Mouse (Mus musculus): ENCODE measurements at regions not wholly inside any gene's neighbourhood (a gene's known extent, or its start where the extent isn't known, plus 50 kb on each side); places are given as distances from the start of the nearest gene placed in this dataset.

DNA sequence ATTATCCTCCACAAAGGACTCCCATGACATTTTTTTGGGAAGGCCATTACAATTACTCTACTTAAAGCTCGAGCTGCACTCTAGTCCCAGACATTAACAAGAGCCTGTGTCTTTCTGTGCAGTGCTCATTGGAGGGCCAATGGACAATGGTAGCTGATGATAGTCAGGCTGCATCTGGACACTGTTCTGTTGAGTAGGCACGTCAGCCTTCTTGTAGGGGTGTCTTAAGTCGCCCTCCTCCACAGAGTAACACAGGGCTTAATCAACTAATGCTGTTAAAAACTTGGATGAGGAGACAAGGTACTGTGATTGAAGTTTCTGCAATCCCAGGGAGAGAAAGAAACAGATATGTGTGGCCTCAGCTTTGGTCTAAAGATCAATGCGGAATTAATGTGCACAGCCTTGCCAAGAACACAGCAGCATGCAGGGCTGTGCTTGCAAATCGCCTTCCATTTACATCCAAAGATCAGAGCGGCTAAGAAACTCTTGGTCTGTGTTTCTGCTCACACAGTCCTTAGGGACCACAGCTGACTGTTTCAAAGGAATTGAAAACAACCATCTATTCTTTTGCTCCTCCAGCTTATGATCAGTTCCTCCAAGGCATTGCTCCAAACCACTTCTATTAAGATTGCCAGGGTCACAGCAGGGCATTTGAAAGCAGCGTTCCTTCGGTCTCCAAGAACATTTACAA is 229.5 kb upstream of the Dusp10 start:
- 34% methylated on average over 8 of the region's 8 CpGs for WGBS
- Histone ChIP-seq H3K27ac (replicated peaks; ENCODE audit: low read depth, low read length) (peak overlapping the region; percentile 11; the same call in 1 of the 2 replicates), H3K27me3 (replicated peaks; ENCODE audit: control insufficient read depth, insufficient read depth, low read length) (no peaks in the 10 kb centered on the region), H3K4me2 (ENCODE audit: low read depth, low read length) (no peak overlapping the region), H3K4me3 (ENCODE audit: low read depth, low read length) (no peak overlapping the region), H3K9me3 (ENCODE audit: control insufficient read depth, low read length) (no peaks in the 10 kb centered on the region), H3K36me3 (ENCODE audit: control insufficient read depth, insufficient read depth, low read length) (no peaks in the 10 kb centered on the region), H3K9ac (ENCODE audit: low read depth, low read length) (no peak overlapping the region), H3K4me1 (ENCODE audit: control insufficient read depth, insufficient read depth, low read length) (peaks cover 12% of the 10 kb centered on the region)
- peak; percentile 87 for DNase-seq (ENCODE audit: low spot score)
- peak; percentile 72; the same call in 1 of the 2 replicates for ATAC-seq (ENCODE audit: low read depth)

DNA sequence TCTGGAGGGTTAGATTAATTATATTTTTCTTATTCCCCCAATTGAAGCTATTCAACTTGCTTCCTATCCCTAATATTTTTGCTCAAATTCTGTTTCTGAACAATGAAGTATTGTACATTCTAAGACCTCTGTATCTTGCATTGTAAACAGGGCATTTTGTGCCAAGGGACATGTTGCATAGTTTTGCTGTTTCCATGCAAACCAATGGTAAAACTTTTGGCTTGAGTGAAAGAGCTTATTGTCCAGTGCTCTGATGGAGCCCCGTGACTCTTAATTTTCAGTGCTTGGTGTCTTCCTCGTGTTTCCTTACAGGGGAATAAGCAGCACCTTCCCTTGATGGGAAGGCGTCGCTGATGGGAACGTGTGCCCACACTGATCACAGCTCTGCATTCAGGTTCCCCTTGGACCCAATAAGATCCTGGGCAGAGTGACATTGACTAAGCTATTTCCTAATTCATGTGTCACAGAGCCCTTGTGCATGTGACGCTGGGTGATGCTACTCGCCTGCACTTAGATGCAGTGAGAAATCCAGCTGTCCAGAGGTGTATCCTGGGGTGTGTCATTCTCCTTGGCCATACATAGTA is 220.8 kb upstream of the Dusp10 start:
- Histone ChIP-seq H3K9me3 (ENCODE audit: control insufficient read depth, low read length) (peaks cover 7% of the 10 kb centered on the region), H3K4me2 (ENCODE audit: low read depth, low read length) (no peak overlapping the region), H3K27me3 (replicated peaks; ENCODE audit: control insufficient read depth, insufficient read depth, low read length) (no peaks in the 10 kb centered on the region), H3K4me3 (ENCODE audit: low read depth, low read length) (no peak overlapping the region), H3K9ac (ENCODE audit: low read depth, low read length) (no peak overlapping the region), H3K4me1 (ENCODE audit: control insufficient read depth, insufficient read depth, low read length) (0 out of 2 replicates have a peak, but pooled peaks cover 7% of the 10 kb centered on the region), H3K27ac (replicated peaks; ENCODE audit: low read depth, low read length) (no peak overlapping the region), H3K36me3 (ENCODE audit: control insufficient read depth, insufficient read depth, low read length) (no peaks in the 10 kb centered on the region)
- DNase-seq (ENCODE audit: low spot score): no peak
- WGBS: 75% methylated on average over 7 of the region's 7 CpGs
- no peak for ATAC-seq (ENCODE audit: low read depth)

DNA sequence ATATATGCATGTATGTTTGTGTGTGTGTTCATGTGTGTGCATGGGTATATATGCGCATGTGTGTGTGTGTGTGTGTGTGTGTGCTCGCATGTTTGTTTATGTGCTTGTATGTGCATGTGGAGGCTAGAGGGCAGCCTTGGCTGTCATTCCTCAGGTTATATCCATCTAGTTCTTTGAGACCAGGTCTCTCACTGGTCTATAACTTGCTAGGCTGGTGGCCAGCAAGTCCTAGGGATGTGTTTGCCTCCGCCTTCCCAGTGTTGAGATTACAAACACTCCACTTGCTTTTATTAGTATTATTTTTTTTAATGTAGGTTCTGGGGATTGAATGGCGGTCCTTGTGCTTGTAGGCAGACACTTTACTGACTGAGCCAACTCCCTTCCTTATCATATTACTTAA is 219.8 kb upstream of the Dusp10 start:
- DNase-seq (ENCODE audit: low spot score) (no peak), ATAC-seq (ENCODE audit: low read depth) (no peak)
- H3K4me2 ChIP-seq (ENCODE audit: low read depth, low read length): no peak overlapping the region
- H3K4me3 ChIP-seq (ENCODE audit: low read depth, low read length): no peak overlapping the region
- peaks cover 7% of the 10 kb centered on the region for H3K9me3 ChIP-seq (ENCODE audit: control insufficient read depth, low read length)
- H3K27ac ChIP-seq (replicated peaks; ENCODE audit: low read depth, low read length): no peak overlapping the region
- 0 out of 2 replicates have a peak, but pooled peaks cover 7% of the 10 kb centered on the region for H3K4me1 ChIP-seq (ENCODE audit: control insufficient read depth, insufficient read depth, low read length)
- 87% methylated on average over 4 of the region's 4 CpGs for WGBS
- no peak overlapping the region for H3K9ac ChIP-seq (ENCODE audit: low read depth, low read length)
- no peaks in the 10 kb centered on the region for H3K36me3 ChIP-seq (ENCODE audit: control insufficient read depth, insufficient read depth, low read length)
- no peaks in the 10 kb centered on the region for H3K27me3 ChIP-seq (replicated peaks; ENCODE audit: control insufficient read depth, insufficient read depth, low read length)

DNA sequence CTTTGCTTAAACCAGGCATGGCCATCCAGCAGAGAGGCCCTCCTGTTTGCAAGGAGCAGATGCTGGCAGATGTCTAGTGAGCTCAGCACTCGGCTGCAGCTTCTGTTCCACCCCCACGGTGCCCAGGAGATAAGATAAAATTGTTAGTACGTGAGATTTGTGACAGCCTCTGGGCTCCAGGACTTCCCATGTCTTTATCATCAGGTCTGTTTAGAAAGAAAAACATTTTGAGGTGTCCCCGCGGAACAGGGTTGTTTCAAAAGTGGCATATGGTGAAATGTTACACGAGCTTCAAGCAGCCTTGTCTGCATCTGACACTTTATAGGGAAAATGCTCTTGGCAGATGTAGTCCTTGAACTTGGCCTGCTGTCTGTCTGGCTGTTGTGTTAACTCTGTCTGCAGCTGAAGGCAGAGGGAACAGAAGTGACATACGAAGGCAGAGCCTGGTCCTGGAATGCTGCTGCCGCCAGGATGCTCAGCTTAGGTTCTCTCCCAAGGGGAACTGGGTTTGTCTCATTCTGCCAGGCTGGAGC is 219.1 kb upstream of the Dusp10 start:
- 0 out of 2 replicates have a peak, but pooled peaks have one; percentile 37 for ATAC-seq (ENCODE audit: low read depth)
- no peaks in the 10 kb centered on the region for H3K27me3 ChIP-seq (replicated peaks; ENCODE audit: control insufficient read depth, insufficient read depth, low read length)

DNA sequence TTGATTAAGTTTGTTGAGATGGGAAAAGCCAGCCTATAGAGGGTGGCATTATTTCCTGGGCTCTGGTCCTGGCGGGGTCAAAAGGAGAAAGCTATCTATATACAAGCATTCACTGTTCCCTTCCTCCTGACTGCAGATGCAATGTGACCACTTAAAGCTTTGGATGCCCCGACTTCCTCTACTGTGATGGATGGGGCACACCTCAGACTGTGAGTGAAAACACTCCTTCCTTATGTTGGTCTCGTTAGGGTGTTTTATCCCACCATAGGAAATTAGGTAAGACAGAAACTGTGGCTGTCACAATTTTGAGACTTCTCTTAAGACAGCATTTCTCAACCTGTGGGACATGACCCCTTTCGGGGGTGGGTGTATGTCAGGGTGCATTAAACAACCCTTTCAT is 210.8 kb upstream of the Dusp10 start:
- ATAC-seq (ENCODE audit: low read depth) (no peak), DNase-seq (ENCODE audit: low spot score) (no peak)
- Histone ChIP-seq H3K27ac (replicated peaks; ENCODE audit: low read depth, low read length) (no peak overlapping the region), H3K4me1 (ENCODE audit: control insufficient read depth, insufficient read depth, low read length) (no peaks in the 10 kb centered on the region), H3K9me3 (ENCODE audit: control insufficient read depth, low read length) (no peaks in the 10 kb centered on the region), H3K36me3 (ENCODE audit: control insufficient read depth, insufficient read depth, low read length) (no peaks in the 10 kb centered on the region), H3K27me3 (replicated peaks; ENCODE audit: control insufficient read depth, insufficient read depth, low read length) (no peaks in the 10 kb centered on the region), H3K4me3 (ENCODE audit: low read depth, low read length) (no peak overlapping the region), H3K4me2 (ENCODE audit: low read depth, low read length) (no peak overlapping the region), H3K9ac (ENCODE audit: low read depth, low read length) (no peak overlapping the region)
- 81% methylated on average over 4 of the region's 4 CpGs for WGBS

More for the DNA sequence above, 219.1 kb upstream of the Dusp10 start:
- no peak overlapping the region for H3K4me3 ChIP-seq (ENCODE audit: low read depth, low read length)
- H3K4me1 ChIP-seq (ENCODE audit: control insufficient read depth, insufficient read depth, low read length): 0 out of 2 replicates have a peak, but pooled peaks cover 7% of the 10 kb centered on the region
- no peak overlapping the region for H3K9ac ChIP-seq (ENCODE audit: low read depth, low read length)
- peak; percentile 47 for DNase-seq (ENCODE audit: low spot score)
- H3K27ac ChIP-seq (replicated peaks; ENCODE audit: low read depth, low read length): no peak overlapping the region
- H3K36me3 ChIP-seq (ENCODE audit: control insufficient read depth, insufficient read depth, low read length): no peaks in the 10 kb centered on the region
- peaks cover 7% of the 10 kb centered on the region for H3K9me3 ChIP-seq (ENCODE audit: control insufficient read depth, low read length)
- H3K4me2 ChIP-seq (ENCODE audit: low read depth, low read length): no peak overlapping the region
- WGBS: 32% methylated on average over 8 of the region's 8 CpGs

DNA sequence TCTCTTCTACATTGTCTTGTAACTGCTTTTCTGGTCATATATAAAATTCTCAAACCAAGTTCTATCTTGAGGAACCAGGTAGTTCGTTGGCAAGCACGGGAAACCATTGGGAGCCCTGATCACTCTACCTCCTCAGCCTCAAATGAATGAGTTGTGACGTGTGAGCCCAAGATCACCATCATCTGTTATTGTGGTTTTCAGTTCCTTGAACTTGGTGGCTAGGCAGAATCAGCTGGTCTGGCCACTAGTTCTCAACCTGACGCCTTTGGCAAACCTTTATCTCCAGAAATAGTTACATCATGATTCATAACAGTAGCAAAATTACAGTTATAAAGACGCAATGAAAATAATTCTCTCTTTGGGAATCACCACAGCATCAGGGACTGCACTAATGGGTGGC is 209.7 kb upstream of the Dusp10 start:
- H3K36me3 ChIP-seq (ENCODE audit: control insufficient read depth, insufficient read depth, low read length): no peaks in the 10 kb centered on the region
- WGBS: 89% methylated on average over 5 of the region's 5 CpGs
- no peak for DNase-seq (ENCODE audit: low spot score)

DNA sequence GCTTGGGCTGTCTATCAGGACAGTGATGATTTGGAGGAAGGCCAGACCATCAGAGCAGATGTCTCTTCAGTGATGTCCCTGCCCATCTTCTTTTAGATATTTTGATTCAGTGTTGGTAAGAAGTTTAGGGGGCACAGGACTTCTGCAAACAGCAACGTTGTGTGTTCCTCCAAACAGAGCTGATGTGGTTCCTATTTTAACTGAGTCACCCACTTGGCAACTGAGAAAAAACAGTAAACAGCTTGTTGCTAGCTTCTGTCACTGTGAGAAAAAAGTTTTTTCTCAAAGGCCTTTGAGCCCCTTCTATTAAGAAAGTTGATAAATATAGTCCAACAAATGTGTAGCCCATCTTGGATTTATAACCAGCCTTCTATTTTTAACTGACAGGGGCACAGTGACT is 209.3 kb upstream of the Dusp10 start:
- no peak overlapping the region for H3K9ac ChIP-seq (ENCODE audit: low read depth, low read length)
- WGBS: 89% methylated on average over 1 of the region's 1 CpGs
- H3K36me3 ChIP-seq (ENCODE audit: control insufficient read depth, insufficient read depth, low read length): no peaks in the 10 kb centered on the region
- no peaks in the 10 kb centered on the region for H3K27me3 ChIP-seq (replicated peaks; ENCODE audit: control insufficient read depth, insufficient read depth, low read length)
- H3K9me3 ChIP-seq (ENCODE audit: control insufficient read depth, low read length): no peaks in the 10 kb centered on the region
- ATAC-seq (ENCODE audit: low read depth) (no peak), DNase-seq (ENCODE audit: low spot score) (no peak)
- H3K4me2 ChIP-seq (ENCODE audit: low read depth, low read length): no peak overlapping the region
- H3K4me3 ChIP-seq (ENCODE audit: low read depth, low read length): no peak overlapping the region
- 0 out of 2 replicates have a peak, but pooled peaks cover 7% of the 10 kb centered on the region for H3K4me1 ChIP-seq (ENCODE audit: control insufficient read depth, insufficient read depth, low read length)
- no peak overlapping the region for H3K27ac ChIP-seq (replicated peaks; ENCODE audit: low read depth, low read length)

More for the DNA sequence above, 209.7 kb upstream of the Dusp10 start:
- H3K9me3 ChIP-seq (ENCODE audit: control insufficient read depth, low read length): no peaks in the 10 kb centered on the region
- ATAC-seq (ENCODE audit: low read depth): no peak
- H3K27me3 ChIP-seq (replicated peaks; ENCODE audit: control insufficient read depth, insufficient read depth, low read length): no peaks in the 10 kb centered on the region
- H3K4me2 ChIP-seq (ENCODE audit: low read depth, low read length): no peak overlapping the region
- no peak overlapping the region for H3K9ac ChIP-seq (ENCODE audit: low read depth, low read length)
- 0 out of 2 replicates have a peak, but pooled peaks cover 7% of the 10 kb centered on the region for H3K4me1 ChIP-seq (ENCODE audit: control insufficient read depth, insufficient read depth, low read length)
- H3K4me3 ChIP-seq (ENCODE audit: low read depth, low read length): no peak overlapping the region
- no peak overlapping the region for H3K27ac ChIP-seq (replicated peaks; ENCODE audit: low read depth, low read length)

DNA sequence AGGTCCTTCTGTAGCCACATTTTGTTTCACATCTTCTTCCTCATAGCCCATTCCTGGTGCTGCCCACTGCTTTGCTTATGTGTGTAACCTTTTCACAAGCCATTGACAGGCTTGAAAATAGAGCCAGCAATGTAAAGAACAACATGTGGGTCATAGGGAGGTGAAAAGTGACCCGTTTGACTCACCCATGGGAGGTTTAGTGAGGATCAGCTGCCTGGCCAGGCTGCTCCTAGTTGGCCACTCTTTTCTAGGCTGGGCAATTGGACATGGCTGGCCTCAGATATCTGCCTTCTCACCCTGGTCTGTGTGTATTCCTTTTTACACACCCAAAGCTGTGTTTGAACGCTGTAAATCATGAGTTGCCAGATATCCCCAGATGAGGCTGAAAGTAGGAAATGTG is 208.8 kb upstream of the Dusp10 start:
- no peak overlapping the region for H3K4me2 ChIP-seq (ENCODE audit: low read depth, low read length)
- 81% methylated on average over 2 of the region's 2 CpGs for WGBS
- no peak overlapping the region for H3K4me3 ChIP-seq (ENCODE audit: low read depth, low read length)
- no peak overlapping the region for H3K9ac ChIP-seq (ENCODE audit: low read depth, low read length)
- no peaks in the 10 kb centered on the region for H3K36me3 ChIP-seq (ENCODE audit: control insufficient read depth, insufficient read depth, low read length)
- ATAC-seq (ENCODE audit: low read depth) (no peak), DNase-seq (ENCODE audit: low spot score) (no peak)
- 0 out of 2 replicates have a peak, but pooled peaks cover 7% of the 10 kb centered on the region for H3K4me1 ChIP-seq (ENCODE audit: control insufficient read depth, insufficient read depth, low read length)
- no peaks in the 10 kb centered on the region for H3K27me3 ChIP-seq (replicated peaks; ENCODE audit: control insufficient read depth, insufficient read depth, low read length)
- H3K9me3 ChIP-seq (ENCODE audit: control insufficient read depth, low read length): no peaks in the 10 kb centered on the region
- H3K27ac ChIP-seq (replicated peaks; ENCODE audit: low read depth, low read length): no peak overlapping the region
